Mouse (Mus musculus) heart, adult 8-10 months (tissue): ENCODE results near the gene Vps72. TPM values are rescaled to one million over a fixed set of nuclear protein-coding genes. Genes with fewer than 3 reads are reported as not detected.
"Not testable (repeated sequence)": the region's sequence is repeated elsewhere in the genome, so short reads cannot be mapped to it uniquely, and the experiment has no call there.

Experiments used
- DNase-seq: peaks from one replicate; pipeline ENCODE4 v3.0.0; 2022; ENCODE audit warnings: low spot score
- total RNA-seq, 4 experiments: library from RNA; stranded (reverse); gene quantifications; 2 replicates each; pipeline ENCODE4 v1.2.4; 2022

The Vps72 gene
- total RNA-seq, 4 experiments from 2014 or later = 27.9 to 35.3 (median 32.0) TPM

- peak; percentile 93 for DNase-seq
Measured at GRCm38 (mm10) chr3:95133680-95134101, 22.9 kb downstream of the Vps72 start, which contains the start of the genes Scnm1 and Lysmd1. Gene Scnm1 (minus strand): TSS chr3:95134011. Gene Lysmd1 (plus strand): TSS chr3:95134088.

GRCm38 (mm10) chr3:95134133-95134532 is 23.3 kb downstream of the Vps72 start:
- not testable (repeated sequence) for DNase-seq

GRCm38 (mm10) chr3:95135023-95135422 is 24.2 kb downstream of the Vps72 start:
- DNase-seq = no peak

GRCm38 (mm10) chr3:95135433-95136052 is 24.7 kb downstream of the Vps72 start:
- DNase-seq = no peak

GRCm38 (mm10) chr3:95136336-95136735 is 25.5 kb downstream of the Vps72 start:
- DNase-seq = no peak

- no peak for DNase-seq
Measured at GRCm38 (mm10) chr3:95139586-95140288, 28.9 kb downstream of the Vps72 start.

GRCm38 (mm10) chr3:95140289-95140595 is 29.4 kb downstream of the Vps72 start:
- no peak for DNase-seq

- no peak for DNase-seq
Measured at GRCm38 (mm10) chr3:95140795-95141194, 30.0 kb downstream of the Vps72 start.

GRCm38 (mm10) chr3:95141474-95141873 is 30.7 kb downstream of the Vps72 start:
- no peak for DNase-seq

- no peak for DNase-seq
Measured at GRCm38 (mm10) chr3:95141952-95142616, 31.3 kb downstream of the Vps72 start, which contains the start of gene Tnfaip8l2. Gene Tnfaip8l2 (minus strand): TSS chr3:95142360.

GRCm38 (mm10) chr3:95142617-95143011 is 31.8 kb downstream of the Vps72 start:
- peak; percentile 90 for DNase-seq

GRCm38 (mm10) chr3:95147924-95148323 is 37.1 kb downstream of the Vps72 start:
- no peak for DNase-seq

GRCm38 (mm10) chr3:95153874-95154273 is 43.1 kb downstream of the Vps72 start:
- DNase-seq = no peak

GRCm38 (mm10) chr3:95159511-95159986 is 48.7 kb downstream of the Vps72 start:
- DNase-seq = no peak

GRCm38 (mm10) chr3:95159987-95160963 is 49.5 kb downstream of the Vps72 start, which contains the start of gene Sema6c:
Gene Sema6c (plus strand): TSS chr3:95160457.
- peak; percentile 89 for DNase-seq

- no peak for DNase-seq
Measured at GRCm38 (mm10) chr3:95161041-95161551, 50.3 kb downstream of the Vps72 start.

GRCm38 (mm10) chr3:95161618-95162344 is 51.0 kb downstream of the Vps72 start:
- DNase-seq = no peak

- no peak for DNase-seq
Measured at GRCm38 (mm10) chr3:95162345-95162628, 51.5 kb downstream of the Vps72 start.

GRCm38 (mm10) chr3:95163419-95164255 is 52.8 kb downstream of the Vps72 start:
- no peak for DNase-seq

- DNase-seq = no peak
Measured at GRCm38 (mm10) chr3:95164256-95164550, 53.4 kb downstream of the Vps72 start.
